Mouse (Mus musculus) embryonic fibroblast, embryonic 13.5 days (primary cell): ENCODE results near the gene Ipcef1. TPM values are rescaled to one million over a fixed set of nuclear protein-coding genes. Genes with fewer than 3 reads are reported as not detected.

Experiments
- H3K27ac ChIP-seq: 2 replicates; pipeline ENCODE4 v1.5.1; 2012; ENCODE audit warnings: low read length, control low read depth, inconsistent platforms; ENCODE audit not compliant: insufficient read depth
- H3K4me1 ChIP-seq: 2 replicates; pipeline ENCODE4 v1.6.1; 2011; ENCODE audit warnings: low read length; ENCODE audit not compliant: control insufficient read depth, insufficient read depth
- H3K4me3 ChIP-seq: 2 replicates; pipeline ENCODE4 v1.5.1; 2011; ENCODE audit warnings: mild to moderate bottlenecking, control low read depth, low read length; ENCODE audit not compliant: insufficient read depth
- CTCF ChIP-seq: IDR thresholded peaks from 2 replicates; pipeline ENCODE4 v1.5.1; 2011; ENCODE audit warnings: mild to moderate bottlenecking, control low read depth, low read length, moderate library complexity, borderline replicate concordance; ENCODE audit not compliant: insufficient read depth
- POLR2A ChIP-seq: IDR thresholded peaks from 2 replicates; pipeline ENCODE4 v1.6.1; 2011; ENCODE audit warnings: low read depth, mild to moderate bottlenecking, control low read depth, low read length, moderate library complexity
- polyA plus RNA-seq: library from polyadenylated mRNA; stranded (reverse); fragments of >200 nt; gene quantifications from 2 replicates; pipeline ENCODE4 v1.2.4, GENCODE M21; 2011; ENCODE audit warnings: low read depth; ENCODE audit not compliant: missing spikeins, insufficient read length

The Ipcef1 gene
- polyA plus RNA-seq, 1 experiment: not detected

DNA sequence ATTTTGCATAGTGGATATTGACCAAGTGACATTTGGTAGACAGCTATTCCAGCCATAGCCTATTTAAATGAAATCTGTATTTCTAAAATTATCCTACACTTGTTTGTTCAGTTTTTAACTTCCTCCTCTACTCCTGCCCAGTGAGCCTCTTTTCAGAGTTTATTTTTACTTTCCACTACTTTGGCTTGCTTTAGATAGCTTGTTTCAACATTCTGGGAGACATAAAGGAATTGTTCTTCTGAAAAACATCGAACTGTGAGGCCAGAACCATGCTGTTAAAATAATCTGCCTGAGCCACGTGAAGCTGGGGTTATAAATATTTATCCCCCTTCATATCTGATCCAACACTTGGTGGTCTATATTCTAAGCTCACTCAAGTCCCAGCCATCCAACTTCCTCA is 121.4 kb downstream of the Ipcef1 start:
- Histone ChIP-seq H3K4me1 (no peaks in the 10 kb centered on the region; the same call in 1 of the 2 replicates), H3K27ac (no peak overlapping the region), H3K4me3 (no peak overlapping the region)
- TF ChIP-seq POLR2A: no peak
- TF ChIP-seq CTCF: no peak

DNA sequence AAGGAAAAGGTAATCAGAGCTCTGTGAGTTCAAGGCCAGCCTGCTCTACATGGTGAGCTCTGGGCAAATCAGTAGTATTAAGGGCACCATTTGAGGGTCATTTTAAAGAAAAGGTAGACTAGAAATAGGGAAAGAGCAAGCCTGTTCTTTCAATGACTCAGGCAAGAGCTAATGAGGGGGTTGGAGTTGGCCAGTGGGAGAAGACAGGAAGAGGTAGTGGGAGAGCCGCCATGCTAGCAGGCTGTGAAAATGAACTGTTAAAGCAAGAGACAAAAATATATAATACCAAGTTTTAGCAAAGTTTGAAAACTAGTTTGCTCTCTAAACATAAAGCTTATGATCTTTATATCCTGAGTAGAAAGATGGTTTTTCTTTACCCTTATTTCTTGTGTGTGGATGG is 121.9 kb downstream of the Ipcef1 start:
- Histone ChIP-seq H3K4me1 (no peaks in the 10 kb centered on the region; the same call in 1 of the 2 replicates), H3K4me3 (no peak overlapping the region), H3K27ac (no peak overlapping the region)
- no peak for TF ChIP-seq POLR2A
- no peak for TF ChIP-seq CTCF

DNA sequence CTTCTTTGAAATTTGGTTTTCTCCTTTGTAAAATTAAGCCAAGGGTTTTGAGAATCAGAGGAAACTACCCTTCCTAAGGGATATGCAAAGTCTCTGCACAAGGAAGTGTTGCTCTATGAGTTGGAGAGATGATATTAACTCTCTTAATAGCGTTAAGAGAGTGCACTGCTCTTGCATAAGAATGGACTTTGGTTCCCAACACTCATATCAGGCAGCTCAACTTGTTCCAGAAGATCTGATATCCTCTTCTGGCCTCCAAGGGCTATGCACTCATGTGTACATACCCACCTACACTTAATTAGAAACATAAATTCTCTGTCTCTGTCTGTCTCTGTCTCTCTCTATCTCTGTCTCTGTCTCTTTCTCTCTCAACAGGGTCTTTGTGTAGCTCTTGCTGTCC is 123.4 kb downstream of the Ipcef1 start:
- no peak for TF ChIP-seq POLR2A
- TF ChIP-seq CTCF: no peak
- H3K27ac ChIP-seq: no peak overlapping the region
- H3K4me1 ChIP-seq: no peaks in the 10 kb centered on the region
- no peak overlapping the region for H3K4me3 ChIP-seq

DNA sequence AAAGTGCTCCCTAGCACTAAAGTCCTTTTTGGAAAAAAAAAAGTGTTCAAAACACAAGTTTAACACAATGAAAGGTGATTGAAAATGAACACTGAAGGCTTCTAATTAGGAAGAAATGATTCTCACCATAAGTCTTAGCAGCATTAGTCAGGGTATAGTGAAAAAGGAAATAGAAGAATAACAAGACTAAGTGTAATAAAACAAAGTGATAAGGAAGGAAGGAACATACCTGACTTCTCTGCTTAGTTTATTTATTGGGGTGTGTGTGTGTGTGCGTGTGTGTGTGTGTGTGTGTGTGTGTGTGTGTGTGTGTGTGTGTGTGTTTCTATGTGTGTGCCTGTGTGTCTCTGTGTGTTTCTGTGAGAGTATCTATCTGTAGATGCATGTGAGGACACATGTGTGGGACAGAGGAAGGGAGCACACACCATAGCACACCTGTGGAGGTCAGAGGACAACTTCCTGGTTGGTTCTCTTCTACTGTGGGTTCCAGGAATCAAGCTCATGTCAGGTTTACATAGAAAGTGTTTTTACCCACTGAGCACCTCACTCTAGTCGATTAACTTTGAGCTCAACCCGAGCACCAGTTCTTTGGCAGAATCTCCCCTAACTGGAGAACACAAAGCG is 124.6 kb downstream of the Ipcef1 start:
- Histone ChIP-seq H3K4me3 (no peak overlapping the region), H3K4me1 (no peaks in the 10 kb centered on the region), H3K27ac (no peak overlapping the region)
- TF ChIP-seq CTCF (no peak), POLR2A (no peak)

DNA sequence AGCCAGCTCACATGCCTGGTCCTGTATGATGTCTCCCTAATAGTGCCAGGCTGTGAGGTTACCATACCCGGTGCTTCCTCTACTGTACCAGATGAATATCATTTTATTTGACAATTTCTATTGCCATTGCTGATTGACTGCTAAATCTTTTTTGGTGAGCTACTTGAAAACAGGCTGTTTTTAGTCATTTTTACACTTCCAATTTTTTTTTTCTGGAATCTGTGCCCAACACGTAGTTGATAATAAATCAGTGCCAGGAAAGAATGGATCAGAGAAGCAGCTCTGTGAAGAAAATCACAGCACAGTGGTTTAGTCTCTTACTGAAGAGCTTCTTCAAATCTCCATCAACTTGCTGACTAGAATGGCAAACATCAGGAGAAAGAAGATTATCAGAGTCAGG is 125.6 kb downstream of the Ipcef1 start:
- H3K27ac ChIP-seq: no peak overlapping the region

DNA sequence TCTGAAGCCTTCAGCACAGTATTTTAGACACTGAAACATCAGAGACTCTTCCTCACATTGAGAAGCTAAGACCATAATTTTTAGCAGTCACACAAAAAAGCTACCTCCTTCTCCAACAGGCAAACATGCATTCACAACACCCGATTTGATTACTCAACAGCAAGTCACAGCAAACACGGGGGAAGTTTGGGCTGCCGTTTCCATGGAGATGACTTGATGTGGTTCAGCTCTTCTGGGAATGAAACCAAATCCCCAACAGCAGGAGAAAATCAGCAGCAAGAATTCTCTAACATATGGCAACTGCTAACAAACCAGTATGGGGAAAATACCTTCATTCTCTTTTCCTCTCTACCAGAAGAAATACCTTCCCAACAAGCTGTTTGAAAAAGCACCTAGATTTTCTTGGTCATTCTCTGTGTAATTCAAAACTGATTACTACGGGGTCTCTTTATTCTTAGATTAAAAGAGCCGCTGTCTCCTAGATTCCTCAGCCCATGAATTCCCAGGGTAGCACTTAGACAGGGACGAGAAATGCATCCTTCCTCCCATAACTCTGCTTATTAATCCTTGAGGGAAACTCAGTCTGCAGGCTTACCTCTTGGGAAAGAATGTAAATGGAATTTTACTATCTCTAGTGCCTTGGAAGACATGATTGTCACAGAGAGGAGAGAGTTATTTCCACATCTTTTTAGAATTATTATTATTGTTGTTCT is 135.6 kb downstream of the Ipcef1 start:
- no peaks in the 10 kb centered on the region for H3K4me1 ChIP-seq
- H3K4me3 ChIP-seq: no peak overlapping the region
- H3K27ac ChIP-seq: 0 out of 2 replicates have a peak overlapping the region, but pooled peaks have one; percentile 32
- TF ChIP-seq CTCF (no peak), POLR2A (no peak)

More for the DNA sequence above, 125.6 kb downstream of the Ipcef1 start:
- H3K4me3 ChIP-seq: no peak overlapping the region
- no peaks in the 10 kb centered on the region for H3K4me1 ChIP-seq
- TF ChIP-seq POLR2A: no peak
- no peak for TF ChIP-seq CTCF

DNA sequence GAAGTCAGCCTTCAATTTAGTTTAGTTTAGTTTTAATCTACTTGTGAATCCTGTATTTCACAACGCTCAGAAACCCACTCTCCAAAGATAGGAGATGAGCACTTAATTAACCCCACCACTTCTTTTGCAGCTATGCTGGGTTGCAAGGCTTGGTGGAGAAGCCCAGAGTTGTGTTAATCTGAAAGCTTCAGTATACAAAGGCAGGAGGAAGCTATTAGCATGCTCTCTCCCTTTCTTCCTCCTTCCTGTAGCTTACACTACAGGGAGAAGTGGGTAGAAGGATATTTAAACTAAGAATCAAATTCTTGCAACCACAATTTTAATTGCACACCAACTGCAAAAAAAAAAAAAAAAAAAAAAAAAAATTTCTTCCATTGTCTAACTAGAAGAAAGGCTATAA is 136.3 kb downstream of the Ipcef1 start:
- H3K27ac ChIP-seq: no peak overlapping the region
- H3K4me1 ChIP-seq: no peaks in the 10 kb centered on the region
- no peak overlapping the region for H3K4me3 ChIP-seq
- TF ChIP-seq CTCF (no peak), POLR2A (no peak)

DNA sequence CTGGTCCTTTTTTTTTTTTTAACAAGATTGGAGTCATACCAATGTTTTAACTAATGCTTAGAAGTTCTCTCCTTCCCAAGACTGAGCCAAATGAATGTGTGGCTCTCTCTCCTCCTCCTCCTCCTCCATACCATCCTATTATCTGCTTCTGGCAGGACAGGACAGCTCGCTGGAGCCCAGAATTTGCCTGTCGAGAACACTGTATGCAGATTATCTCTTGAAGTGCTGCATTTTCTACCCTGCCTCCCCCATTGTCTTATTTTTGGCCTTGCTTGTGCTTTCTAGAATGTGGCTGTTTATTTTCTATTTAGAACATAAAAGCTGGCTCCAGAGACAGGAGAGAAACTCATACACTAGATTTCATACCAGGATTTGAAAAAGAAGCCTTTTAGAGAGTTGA is 142.5 kb downstream of the Ipcef1 start:
- H3K4me3 ChIP-seq: no peak overlapping the region
- H3K4me1 ChIP-seq: no peaks in the 10 kb centered on the region
- TF ChIP-seq POLR2A: no peak
- no peak for TF ChIP-seq CTCF

DNA sequence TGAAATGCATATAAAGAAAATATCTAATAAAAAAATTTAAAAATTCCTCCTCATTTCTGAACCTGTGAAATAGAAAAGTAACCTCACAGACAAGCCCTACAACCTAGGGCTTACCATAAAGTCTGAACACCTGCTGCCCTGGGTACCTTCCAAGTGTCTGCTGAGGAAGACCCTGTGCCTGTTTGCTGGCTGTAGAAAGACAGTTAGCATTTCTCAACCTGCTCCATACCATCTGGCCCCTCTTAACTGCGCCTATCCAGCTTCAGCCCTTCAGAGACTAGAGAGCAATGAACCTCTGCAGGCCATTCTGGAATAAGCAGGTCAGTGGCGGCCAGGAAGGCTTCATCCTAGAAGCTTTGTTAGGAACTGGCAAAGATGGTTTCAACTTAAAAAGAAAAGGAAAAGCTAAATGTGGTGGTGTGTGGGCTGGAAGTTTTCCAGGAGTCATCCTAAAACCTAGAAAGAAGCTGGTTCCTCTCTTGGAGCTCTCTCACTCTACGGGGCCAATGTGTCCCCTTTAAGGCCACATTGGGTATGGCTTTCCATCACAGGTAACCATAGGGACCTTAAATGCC is 150.4 kb downstream of the Ipcef1 start:
- H3K27ac ChIP-seq: no peak overlapping the region
- TF ChIP-seq CTCF (no peak), POLR2A (no peak)
- H3K4me3 ChIP-seq: no peak overlapping the region
- no peaks in the 10 kb centered on the region for H3K4me1 ChIP-seq

More for the DNA sequence above, 142.5 kb downstream of the Ipcef1 start:
- no peak overlapping the region for H3K27ac ChIP-seq

DNA sequence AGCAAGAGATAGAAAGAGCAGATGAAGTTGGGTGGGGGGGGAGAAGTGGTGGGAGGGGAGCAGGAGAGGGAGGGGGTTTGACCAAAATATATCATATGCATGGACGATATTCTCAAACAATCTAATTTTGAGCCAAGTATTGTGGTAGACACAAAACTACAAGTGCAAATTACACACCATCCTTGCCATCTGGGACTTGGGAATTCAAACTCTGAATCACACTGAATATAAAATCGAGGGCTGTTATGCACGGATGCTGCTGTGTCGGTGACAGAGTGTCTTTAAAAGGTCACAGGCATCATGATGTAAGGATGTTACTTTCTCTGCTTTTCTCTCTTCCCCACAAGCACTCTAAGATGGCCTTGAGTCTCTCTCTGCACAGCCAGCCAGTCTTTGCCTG is 152.2 kb downstream of the Ipcef1 start:
- Histone ChIP-seq H3K27ac (no peak overlapping the region), H3K4me3 (no peak overlapping the region), H3K4me1 (no peaks in the 10 kb centered on the region)
- TF ChIP-seq CTCF (no peak), POLR2A (no peak)
